Mouse (Mus musculus) kidney, embryonic 14.5 days (tissue): Measurements from ENCODE around the gene Camk1. TPM values are rescaled to one million over a fixed set of nuclear protein-coding genes. Genes with fewer than 3 reads are reported as not detected.

Experiments
- ATAC-seq: fragments of 200-750 bp; cut with Nextera tagmentation; 2 replicates; pipeline ENCODE4 v1.8.0; 2017; ENCODE audit warnings: moderate number of reproducible peaks, mild to moderate bottlenecking, moderate TSS enrichment, moderate library complexity; ENCODE audit not compliant: low FRiP score, low TSS enrichment
- H3K27ac ChIP-seq: fragments of 300-500 bp; sonication (generic); 2 replicates; pipeline ENCODE4 v1.5.1; 2014; ENCODE audit warnings: low read depth, mild to moderate bottlenecking, low read length, moderate library complexity, mixed read lengths
- H3K27me3 ChIP-seq: fragments of 300-500 bp; sonication (generic); 2 replicates; pipeline ENCODE4 v1.6.1; 2014; ENCODE audit warnings: mild to moderate bottlenecking, low read length; ENCODE audit not compliant: control insufficient read depth, insufficient read depth
- H3K36me3 ChIP-seq: fragments of 300-500 bp; sonication (generic); 2 replicates; pipeline ENCODE4 v1.6.1; 2014; ENCODE audit warnings: low read length, mixed read lengths; ENCODE audit not compliant: control insufficient read depth, insufficient read depth
- H3K4me1 ChIP-seq: fragments of 300-500 bp; sonication (generic); 2 replicates; pipeline ENCODE4 v1.6.1; 2014; ENCODE audit warnings: low read length, mixed read lengths; ENCODE audit not compliant: control insufficient read depth, insufficient read depth
- H3K4me2 ChIP-seq: fragments of 300-500 bp; sonication (generic); replicated peaks from 2 replicates; pipeline ENCODE4 v1.6.1; 2014; ENCODE audit warnings: low read depth, mild to moderate bottlenecking, low read length
- H3K4me3 ChIP-seq: fragments of 300-500 bp; sonication (generic); 2 replicates; pipeline ENCODE4 v1.5.1; 2014; ENCODE audit warnings: mild to moderate bottlenecking, low read length
- H3K9ac ChIP-seq: fragments of 300-500 bp; sonication (generic); 2 replicates; pipeline ENCODE4 v1.6.1; 2014; ENCODE audit warnings: low read depth, mild to moderate bottlenecking, low read length, moderate library complexity
- H3K9me3 ChIP-seq: fragments of 300-500 bp; sonication (generic); 2 replicates; pipeline ENCODE4 v1.6.1; 2016; ENCODE audit warnings: low read length; ENCODE audit not compliant: control insufficient read depth
- WGBS: fragments of 180-500 bp; shearing (Covaris S2); extraction: QIAGEN DNeasy Blood & Tissue Kit; methylation state at CpG from one replicate; pipeline ENCODE4 v1.1.7; 2014; 5-methylcytosine and 5-hydroxymethylcytosine counted together
- polyA plus RNA-seq: library from polyadenylated mRNA; unstranded; fragments of >200 nt; fragmentation: Nextera tagmentation; extraction: Ambion mirVana; gene quantifications from 2 replicates; pipeline ENCODE4 v1.2.1, GENCODE M21; 2014

Gene Camk1
- polyA plus RNA-seq, 1 experiment from 2014 or later = 112 TPM

DNA sequence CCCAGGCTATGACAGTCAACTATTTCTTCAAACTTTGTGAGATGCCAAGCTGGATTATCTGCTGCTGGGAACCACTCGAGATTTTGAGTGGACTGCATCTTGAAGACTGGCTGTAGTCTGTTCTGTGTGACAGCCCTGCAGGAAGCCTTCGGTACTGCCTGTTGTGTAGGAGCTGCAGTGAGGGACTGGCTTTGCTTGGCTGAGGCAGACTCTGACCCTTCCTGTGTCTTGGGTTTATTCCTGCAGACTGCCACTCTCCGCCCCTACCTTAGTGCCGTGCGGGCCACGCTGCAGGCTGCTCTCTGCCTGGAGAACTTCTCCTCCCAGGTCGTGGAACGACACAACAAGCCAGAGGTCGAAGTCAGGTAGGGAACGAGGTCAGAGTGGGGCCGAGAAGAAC lies 36.7 kb upstream of the Camk1 start:
- 96% methylated on average over 11 of the region's 11 CpGs for WGBS
- no peaks in the 10 kb centered on the region for H3K27me3 ChIP-seq
- no peak overlapping the region for H3K27ac ChIP-seq
- no peak overlapping the region; the same call in 1 of the 2 replicates for H3K4me3 ChIP-seq
- no peaks in the 10 kb centered on the region for H3K9me3 ChIP-seq
- H3K36me3 ChIP-seq = peaks cover 56% of the 10 kb centered on the region
- no peak overlapping the region for H3K9ac ChIP-seq
- no peak for ATAC-seq
- peaks cover 10% of the 10 kb centered on the region; the same call in 1 of the 2 replicates for H3K4me1 ChIP-seq
- H3K4me2 ChIP-seq = no peak overlapping the region

DNA sequence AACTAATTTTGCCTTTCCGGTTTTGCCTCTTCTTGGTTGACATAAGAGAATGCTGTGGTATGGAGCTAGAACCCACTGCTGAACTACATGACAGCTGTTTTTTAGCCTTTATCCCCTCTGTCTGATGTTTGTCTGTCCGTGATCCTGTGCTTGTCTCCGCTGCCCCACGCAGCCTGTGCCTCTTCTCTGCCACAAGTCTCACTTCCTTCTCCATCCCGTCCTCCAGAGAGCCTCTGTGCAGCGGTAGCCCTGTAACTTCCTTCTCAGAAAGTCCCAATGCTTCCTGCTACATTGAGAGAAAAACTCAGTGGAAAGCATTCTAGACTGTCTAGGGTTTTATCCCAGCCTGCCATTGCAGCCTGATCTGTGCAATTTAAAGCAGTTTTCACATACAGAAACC lies 35.5 kb upstream of the Camk1 start:
- 80% methylated on average over 6 of the region's 6 CpGs for WGBS
- H3K27me3 ChIP-seq = no peaks in the 10 kb centered on the region
- peak overlapping the region; percentile 90 for H3K9ac ChIP-seq

DNA sequence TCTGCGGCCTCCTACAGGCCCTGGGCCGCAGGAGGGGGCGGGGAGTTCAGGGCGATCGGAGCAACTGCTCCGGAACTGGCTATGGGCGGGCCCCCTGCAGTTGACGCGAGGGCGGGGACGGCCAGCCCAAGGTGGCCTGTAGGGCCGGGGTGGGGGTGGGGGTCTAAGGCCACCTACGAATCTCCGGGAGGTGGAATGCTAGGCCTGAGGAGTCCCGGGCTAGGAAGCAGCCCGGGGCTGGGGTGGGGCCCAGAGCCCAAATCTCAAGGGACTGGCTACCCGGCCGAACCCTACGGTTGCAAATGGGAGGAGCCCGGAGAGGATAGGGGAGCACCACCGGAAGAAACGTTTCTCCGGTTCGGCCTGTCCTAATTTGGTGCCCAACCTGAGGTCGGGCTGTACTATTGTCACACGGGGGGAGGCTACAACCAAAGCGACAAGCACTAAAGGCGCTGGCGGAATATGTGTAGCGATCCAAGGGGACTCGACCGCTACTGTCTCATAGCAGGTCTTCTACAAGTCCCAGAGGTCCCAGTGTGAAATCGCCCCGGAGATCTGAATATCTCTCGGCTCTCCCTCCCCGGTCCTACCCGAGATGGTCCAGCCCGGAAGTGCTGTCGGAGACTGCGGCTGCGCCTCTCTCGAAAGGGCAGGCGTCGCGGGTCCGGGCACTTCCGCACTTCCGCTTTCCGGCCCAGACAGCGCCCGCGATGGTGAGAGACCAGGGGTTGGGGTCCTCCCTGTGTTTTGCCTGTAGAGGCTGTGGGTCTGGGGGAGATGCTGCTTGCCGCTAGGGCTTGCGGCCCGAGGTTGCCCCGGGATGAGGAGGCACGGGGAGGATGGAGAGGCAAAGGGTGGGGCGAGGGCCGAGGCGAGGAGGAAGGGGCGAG lies 34.0 kb upstream of the Camk1 start, which contains the start of the genes Tada3 and Arpc4:
Gene Tada3, minus strand, starts transcription at position 388 of the 890 bp plus-strand sequence.
Gene Arpc4, plus strand, starts transcription at position 620 of the 890 bp plus-strand sequence.
- ATAC-seq = peak; percentile 96
- under 1% methylated on average over 60 of the region's 61 CpGs for WGBS
- H3K27me3 ChIP-seq = no peaks in the 10 kb centered on the region
- peaks cover 10% of the 10 kb centered on the region; the same call in 1 of the 2 replicates for H3K4me1 ChIP-seq
- peaks cover 55% of the 10 kb centered on the region for H3K36me3 ChIP-seq
- H3K4me2 ChIP-seq = peak within 1 kb of the TSS; percentile 70
- H3K27ac ChIP-seq = peak within 1 kb of the TSS; percentile 93
- peak within 1 kb of the TSS; percentile 99 for H3K4me3 ChIP-seq
- peak within 1 kb of the TSS; percentile 90 for H3K9ac ChIP-seq
- H3K9me3 ChIP-seq = no peaks in the 10 kb centered on the region

More for the DNA sequence above, 35.5 kb upstream of the Camk1 start:
- peak overlapping the region; percentile 99 for H3K4me3 ChIP-seq
- no peak overlapping the region for H3K27ac ChIP-seq
- ATAC-seq = no peak
- peaks cover 56% of the 10 kb centered on the region for H3K36me3 ChIP-seq
- no peaks in the 10 kb centered on the region for H3K9me3 ChIP-seq
- H3K4me2 ChIP-seq = peak overlapping the region; percentile 70
- peaks cover 10% of the 10 kb centered on the region; the same call in 1 of the 2 replicates for H3K4me1 ChIP-seq

DNA sequence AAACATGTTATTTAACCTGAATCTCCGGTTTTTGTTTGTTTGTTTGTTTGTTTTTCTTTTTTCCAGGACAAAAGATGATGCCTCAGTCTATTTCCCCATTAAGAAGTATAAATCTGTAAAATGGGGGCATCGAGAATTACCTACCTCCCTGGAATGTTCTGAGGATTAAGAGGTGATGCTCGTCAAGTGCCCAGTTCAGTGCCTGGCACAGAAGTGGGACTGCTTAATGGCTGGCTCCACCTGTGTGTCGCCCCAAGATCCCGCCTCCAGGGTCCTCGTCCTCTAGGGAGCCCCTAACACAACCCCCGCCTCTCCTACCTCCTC lies 33.4 kb upstream of the Camk1 start:
- Histone ChIP-seq H3K9ac (peak overlapping the region; percentile 90), H3K4me2 (peak overlapping the region; percentile 70), H3K4me1 (peaks cover 10% of the 10 kb centered on the region; the same call in 1 of the 2 replicates), H3K4me3 (peak overlapping the region; percentile 99), H3K36me3 (peaks cover 55% of the 10 kb centered on the region), H3K27ac (peak overlapping the region; percentile 93), H3K27me3 (no peaks in the 10 kb centered on the region), H3K9me3 (no peaks in the 10 kb centered on the region)
- ATAC-seq = no peak
- 11% methylated on average over 7 of the region's 7 CpGs for WGBS

DNA sequence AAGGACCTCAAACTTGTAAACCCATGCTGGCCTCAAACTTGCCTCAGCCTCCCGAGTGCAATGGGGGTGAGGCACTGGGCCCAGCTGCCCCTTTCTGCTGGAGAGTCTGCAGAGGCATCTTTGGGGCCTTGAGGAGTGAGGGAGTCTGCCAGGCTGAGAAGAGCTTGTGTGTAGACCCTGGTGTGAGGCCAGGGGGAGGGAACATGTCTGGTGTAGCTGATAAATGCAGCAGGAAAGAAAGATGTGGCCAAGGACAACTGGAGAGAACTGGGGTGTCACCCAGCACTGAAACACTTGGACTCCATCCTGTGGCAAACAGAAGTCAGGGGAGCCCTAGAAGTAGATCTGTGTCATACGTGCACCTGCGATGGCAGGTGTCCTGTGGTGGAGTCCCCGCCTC lies 29.7 kb upstream of the Camk1 start:
- Histone ChIP-seq H3K9me3 (no peaks in the 10 kb centered on the region), H3K4me1 (no peaks in the 10 kb centered on the region), H3K27ac (no peak overlapping the region), H3K36me3 (peaks cover 71% of the 10 kb centered on the region), H3K4me3 (no peak overlapping the region), H3K4me2 (no peak overlapping the region), H3K9ac (no peak overlapping the region), H3K27me3 (no peaks in the 10 kb centered on the region)
- WGBS = 97% methylated on average over 4 of the region's 4 CpGs
- no peak for ATAC-seq

DNA sequence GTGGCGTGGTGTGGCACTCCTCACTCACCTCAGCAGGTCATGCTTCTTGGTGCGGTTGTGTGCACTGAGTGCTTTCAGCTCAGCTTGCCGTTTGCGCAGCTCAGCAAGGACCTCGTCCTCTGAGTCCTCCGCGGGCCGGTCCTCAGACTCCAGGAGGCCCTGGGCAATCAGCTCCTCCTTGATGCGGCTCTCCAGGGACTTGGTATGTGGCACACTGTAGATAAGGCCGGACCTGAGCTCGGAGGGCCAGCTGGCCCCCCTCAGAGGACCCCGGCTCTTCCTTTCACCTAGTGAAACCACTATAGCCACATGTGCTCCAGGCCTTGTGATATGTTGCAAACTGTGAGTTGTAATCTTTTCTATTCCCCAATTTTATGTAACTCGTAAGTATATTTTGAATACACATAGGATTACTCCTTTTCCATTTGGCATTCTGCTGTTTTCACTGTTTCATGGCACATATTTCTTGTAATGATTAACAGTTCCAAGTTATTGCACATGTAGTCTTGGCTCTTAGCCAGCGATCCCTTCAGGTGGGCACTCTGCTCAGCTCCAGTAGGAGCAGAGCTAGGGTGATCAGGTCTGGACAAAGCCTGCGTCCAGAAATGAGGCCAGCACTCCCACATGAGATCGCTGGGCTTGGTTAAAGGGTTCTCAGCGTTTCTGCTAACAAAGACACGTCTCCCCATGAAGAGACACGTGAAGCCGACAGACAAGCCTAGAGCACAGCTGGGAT lies 26.6 kb upstream of the Camk1 start:
- H3K4me3 ChIP-seq = no peak overlapping the region
- H3K27me3 ChIP-seq = no peaks in the 10 kb centered on the region
- H3K27ac ChIP-seq = peak overlapping the region; percentile 65; the same call in 1 of the 2 replicates
- H3K4me2 ChIP-seq = no peak overlapping the region
- H3K4me1 ChIP-seq = no peaks in the 10 kb centered on the region
- no peak overlapping the region for H3K9ac ChIP-seq
- no peaks in the 10 kb centered on the region for H3K9me3 ChIP-seq
- 80% methylated on average over 20 of the region's 20 CpGs for WGBS
- peaks cover 76% of the 10 kb centered on the region for H3K36me3 ChIP-seq
- peak; percentile 60; the same call in 1 of the 2 replicates for ATAC-seq

DNA sequence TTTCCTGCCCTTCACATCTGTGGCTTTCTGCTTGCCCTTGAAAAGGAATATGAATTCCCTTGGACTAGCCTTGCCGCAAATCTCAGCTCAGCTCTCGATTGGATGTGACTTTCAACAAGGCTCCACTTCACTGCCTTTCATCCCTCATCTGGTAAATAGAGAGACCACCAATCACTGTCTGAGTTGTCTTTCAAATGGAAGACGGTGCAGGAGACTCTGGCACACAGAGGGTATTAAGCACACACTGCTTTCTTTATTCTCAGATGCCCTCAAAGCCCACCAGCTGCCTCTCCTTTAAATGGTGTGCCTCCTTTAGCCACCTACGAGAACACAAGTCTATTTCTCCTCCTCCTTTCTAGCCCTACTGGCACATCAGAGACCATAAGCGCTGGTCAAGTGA lies 24.8 kb upstream of the Camk1 start:
- Histone ChIP-seq H3K36me3 (peaks cover 59% of the 10 kb centered on the region), H3K9ac (no peak overlapping the region), H3K4me1 (no peaks in the 10 kb centered on the region), H3K27me3 (no peaks in the 10 kb centered on the region), H3K9me3 (no peaks in the 10 kb centered on the region), H3K4me3 (no peak overlapping the region), H3K4me2 (no peak overlapping the region), H3K27ac (peak overlapping the region; percentile 51; the same call in 1 of the 2 replicates)
- 84% methylated on average over 5 of the region's 5 CpGs for WGBS
- ATAC-seq = no peak

DNA sequence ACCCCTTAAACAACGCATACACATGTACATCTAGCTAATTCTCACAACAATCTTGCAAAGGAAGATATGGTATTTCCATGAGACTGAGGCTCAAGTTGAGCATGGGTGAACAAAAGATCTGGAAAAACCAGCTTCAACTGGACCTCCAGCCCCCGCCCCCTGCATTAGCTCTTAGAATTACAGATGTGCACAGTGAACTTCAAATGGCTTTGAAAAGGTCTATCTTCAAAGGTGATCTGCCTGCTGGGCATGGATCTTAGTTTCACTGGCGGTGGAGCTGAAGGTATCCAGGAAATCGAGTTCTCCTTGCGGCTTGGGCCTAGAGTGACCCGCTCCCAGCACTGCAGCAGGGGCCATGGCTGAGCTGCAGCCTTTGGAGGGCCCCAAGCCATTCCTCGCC lies 24.3 kb upstream of the Camk1 start:
- WGBS = 77% methylated on average over 7 of the region's 7 CpGs
- Histone ChIP-seq H3K9me3 (no peaks in the 10 kb centered on the region), H3K4me3 (no peak overlapping the region), H3K4me1 (no peaks in the 10 kb centered on the region), H3K9ac (no peak overlapping the region), H3K36me3 (peaks cover 55% of the 10 kb centered on the region), H3K27ac (peak overlapping the region; percentile 62; the same call in 1 of the 2 replicates), H3K27me3 (no peaks in the 10 kb centered on the region), H3K4me2 (no peak overlapping the region)
- no peak for ATAC-seq
